Mouse (Mus musculus): ENCODE measurements around the gene Vasp.

DNA sequence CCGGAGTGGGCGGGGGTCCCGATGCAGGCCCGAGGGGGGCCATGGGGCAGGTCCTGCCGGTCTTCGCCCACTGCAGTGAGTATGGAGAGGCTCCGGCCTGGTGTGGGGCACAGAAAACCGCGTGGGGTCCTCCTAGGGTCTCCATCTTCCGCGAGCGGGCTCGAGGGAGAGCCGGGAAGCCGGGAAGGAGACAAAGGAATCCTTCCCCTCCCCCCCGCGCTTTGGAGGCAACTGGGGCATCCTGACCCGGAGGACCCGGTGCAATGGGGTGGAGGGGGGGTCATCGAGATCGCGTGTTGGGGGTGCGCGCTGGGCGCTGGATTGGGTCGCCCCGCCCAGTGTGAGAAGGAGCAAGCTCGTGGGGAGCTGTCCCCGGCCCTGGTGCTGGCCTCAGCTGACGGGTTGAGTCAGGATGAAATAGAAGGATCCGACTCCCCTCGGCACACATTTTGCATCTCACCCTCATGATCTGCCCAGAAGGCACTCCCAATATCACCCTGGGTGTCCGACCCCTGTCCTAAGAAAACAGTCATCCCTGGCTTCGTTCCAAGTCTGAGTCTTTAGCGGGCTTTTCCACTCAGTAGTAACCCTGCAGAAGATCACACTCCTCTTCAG is 11.3 kb upstream of the Vasp start:
- no peak for TF ChIP-seq CHD2 (IDR thresholded peaks at IDR 0.05; ENCODE audit: low read depth, low read length)
- TF ChIP-seq HCFC1 (IDR thresholded peaks at IDR 0.05; ENCODE audit: borderline replicate concordance, insufficient read depth, low read length): no peak
- no peak for TF ChIP-seq ZNF384 (IDR thresholded peaks at IDR 0.05; ENCODE audit: low read depth, low read length)

All from ES-E14 (cell line).